Mouse (Mus musculus) limb, embryonic 12.5 days (tissue): Measurements from ENCODE around the gene Grin3b. TPM values are rescaled to one million over a fixed set of nuclear protein-coding genes. Genes with fewer than 3 reads are reported as not detected.
A peak's percentile ranks its signal among the peaks of the same experiment; 100 is the strongest.

Experiments used
- ATAC-seq: fragments of 200-750 bp; cut with Nextera tagmentation; 2 replicates; pipeline ENCODE4 v1.8.0; 2017; ENCODE audit warnings: low read depth, moderate TSS enrichment; ENCODE audit not compliant: insufficient number of reproducible peaks, insufficient read depth, low FRiP score, low TSS enrichment
- H3K27ac ChIP-seq: fragments of 300-500 bp; sonication (generic); 2 replicates; pipeline ENCODE4 v1.5.1; 2016; ENCODE audit warnings: mild to moderate bottlenecking, moderate library complexity
- H3K27me3 ChIP-seq: fragments of 300-500 bp; sonication (generic); 2 replicates; pipeline ENCODE4 v1.6.1; 2016; ENCODE audit warnings: mild to moderate bottlenecking, moderate library complexity
- H3K36me3 ChIP-seq: fragments of 300-500 bp; sonication (generic); 2 replicates; pipeline ENCODE4 v1.6.1; 2016; ENCODE audit warnings: mild to moderate bottlenecking, moderate library complexity
- H3K4me1 ChIP-seq: fragments of 300-500 bp; sonication (generic); replicated peaks from 2 replicates; pipeline ENCODE4 v1.6.1; 2016
- H3K4me2 ChIP-seq: fragments of 300-500 bp; sonication (generic); 2 replicates; pipeline ENCODE4 v1.6.1; 2016; ENCODE audit warnings: mild to moderate bottlenecking, moderate library complexity
- H3K4me3 ChIP-seq: fragments of 300-500 bp; sonication (generic); replicated peaks from 2 replicates; pipeline ENCODE4 v1.5.1; 2016; ENCODE audit warnings: mild to moderate bottlenecking
- H3K9ac ChIP-seq: fragments of 300-500 bp; sonication (generic); replicated peaks from 2 replicates; pipeline ENCODE4 v1.6.1; 2016; ENCODE audit warnings: mild to moderate bottlenecking, moderate library complexity
- H3K9me3 ChIP-seq: fragments of 300-500 bp; sonication (generic); 2 replicates; pipeline ENCODE4 v1.6.1; 2016; ENCODE audit warnings: mild to moderate bottlenecking, moderate library complexity
- WGBS: fragments of 180-500 bp; shearing (Covaris S2); methylation state at CpG from one replicate; pipeline ENCODE4 v1.1.7; 2016; 5-methylcytosine and 5-hydroxymethylcytosine counted together
- polyA plus RNA-seq: library from polyadenylated mRNA; unstranded; fragments of >200 nt; fragmentation: Nextera tagmentation; extraction: Ambion mirVana; gene quantifications from 2 replicates; pipeline ENCODE4 v1.2.1, GENCODE M21; 2016

The Grin3b gene
- polyA plus RNA-seq, 1 experiment from 2014 or later: 0.54 TPM

GRCm38 (mm10) chr10:80004233-80004705, 33.8 kb downstream of the Grin3b start:
- H3K4me2 ChIP-seq: no peak overlapping the region
- H3K4me1 ChIP-seq: peaks cover 8% of the 10 kb centered on the region
- no peak overlapping the region for H3K4me3 ChIP-seq
- H3K9ac ChIP-seq: no peak overlapping the region
- peaks cover 50% of the 10 kb centered on the region for H3K27me3 ChIP-seq
- H3K9me3 ChIP-seq: no peaks in the 10 kb centered on the region
- no peak for ATAC-seq
- H3K27ac ChIP-seq: no peak overlapping the region
- 92% methylated on average over 8 of the region's 8 CpGs for WGBS
- H3K36me3 ChIP-seq: no peaks in the 10 kb centered on the region

GRCm38 (mm10) chr10:80011740-80012139, 41.2 kb downstream of the Grin3b start:
- Histone ChIP-seq H3K9ac (no peak overlapping the region), H3K4me3 (no peak overlapping the region), H3K27ac (no peak overlapping the region), H3K4me2 (no peak overlapping the region), H3K4me1 (no peaks in the 10 kb centered on the region), H3K27me3 (peaks cover 52% of the 10 kb centered on the region), H3K9me3 (peaks cover 15% of the 10 kb centered on the region), H3K36me3 (no peaks in the 10 kb centered on the region)
- no peak for ATAC-seq
- WGBS: 88% methylated on average over 6 of the region's 6 CpGs

- Histone ChIP-seq H3K9me3 (peaks cover 15% of the 10 kb centered on the region), H3K4me1 (peaks cover 1% of the 10 kb centered on the region), H3K27me3 (peaks cover 65% of the 10 kb centered on the region), H3K4me2 (no peak overlapping the region), H3K4me3 (peak overlapping the region; percentile 7; the same call in 1 of the 2 replicates), H3K9ac (no peak overlapping the region), H3K27ac (no peak overlapping the region), H3K36me3 (no peaks in the 10 kb centered on the region)
- 24% methylated on average over 25 of the region's 25 CpGs for WGBS
- no peak for ATAC-seq
Measured at GRCm38 (mm10) chr10:80013609-80014008, 43.1 kb downstream of the Grin3b start.

GRCm38 (mm10) chr10:80014484-80015290, 44.2 kb downstream of the Grin3b start:
- peak overlapping the region; percentile 12; the same call in 1 of the 2 replicates for H3K9ac ChIP-seq

GRCm38 (mm10) chr10:80015583-80015982, 45.1 kb downstream of the Grin3b start:
- H3K27me3 ChIP-seq: peaks cover 68% of the 10 kb centered on the region
- H3K36me3 ChIP-seq: no peaks in the 10 kb centered on the region
- peaks cover 20% of the 10 kb centered on the region for H3K4me1 ChIP-seq
- H3K4me2 ChIP-seq: no peak overlapping the region
- 81% methylated on average over 10 of the region's 10 CpGs for WGBS
- H3K9me3 ChIP-seq: peaks cover 6% of the 10 kb centered on the region
- ATAC-seq: no peak
- H3K27ac ChIP-seq: no peak overlapping the region
- H3K4me3 ChIP-seq: no peak overlapping the region
- no peak overlapping the region for H3K9ac ChIP-seq

More at GRCm38 (mm10) chr10:80014484-80015290, 44.2 kb downstream of the Grin3b start:
- Histone ChIP-seq H3K4me1 (peaks cover 12% of the 10 kb centered on the region), H3K4me3 (no peak overlapping the region), H3K9me3 (peaks cover 15% of the 10 kb centered on the region), H3K27me3 (peaks cover 68% of the 10 kb centered on the region), H3K36me3 (no peaks in the 10 kb centered on the region), H3K4me2 (no peak overlapping the region), H3K27ac (no peak overlapping the region)
- WGBS: 16% methylated on average over 28 of the region's 28 CpGs
- no peak for ATAC-seq

GRCm38 (mm10) chr10:80016511-80016910, 46.0 kb downstream of the Grin3b start, which contains the start of gene Arhgap45:
Gene Arhgap45 (plus strand): TSS chr10:80016653.
- H3K4me2 ChIP-seq: no peak within 1 kb of the TSS
- ATAC-seq: no peak
- H3K4me3 ChIP-seq: no peak within 1 kb of the TSS
- no peaks in the 10 kb centered on the region for H3K9me3 ChIP-seq
- H3K27ac ChIP-seq: no peak within 1 kb of the TSS
- no peaks in the 10 kb centered on the region for H3K36me3 ChIP-seq
- peaks cover 21% of the 10 kb centered on the region for H3K4me1 ChIP-seq
- no peak within 1 kb of the TSS; the same call in 1 of the 2 replicates for H3K9ac ChIP-seq
- peaks cover 68% of the 10 kb centered on the region for H3K27me3 ChIP-seq
- WGBS: 65% methylated on average over 11 of the region's 11 CpGs

- Histone ChIP-seq H3K27ac (no peak overlapping the region), H3K4me2 (no peak overlapping the region), H3K4me1 (peaks cover 21% of the 10 kb centered on the region), H3K27me3 (peaks cover 64% of the 10 kb centered on the region), H3K9me3 (no peaks in the 10 kb centered on the region), H3K4me3 (no peak overlapping the region), H3K36me3 (peaks cover 3% of the 10 kb centered on the region; the same call in 1 of the 2 replicates), H3K9ac (no peak overlapping the region; the same call in 1 of the 2 replicates)
- WGBS: 88% methylated on average over 10 of the region's 10 CpGs
- ATAC-seq: no peak
Measured at GRCm38 (mm10) chr10:80016931-80017330, 46.4 kb downstream of the Grin3b start.

- Histone ChIP-seq H3K9ac (no peak overlapping the region), H3K9me3 (no peaks in the 10 kb centered on the region), H3K4me3 (no peak overlapping the region), H3K36me3 (peaks cover 8% of the 10 kb centered on the region; the same call in 1 of the 2 replicates), H3K27me3 (peaks cover 60% of the 10 kb centered on the region), H3K4me2 (no peak overlapping the region), H3K4me1 (peaks cover 21% of the 10 kb centered on the region), H3K27ac (no peak overlapping the region)
- WGBS: 72% methylated on average over 3 of the region's 3 CpGs
- no peak for ATAC-seq
Measured at GRCm38 (mm10) chr10:80017361-80017760, 46.8 kb downstream of the Grin3b start.

GRCm38 (mm10) chr10:80017771-80018170, 47.3 kb downstream of the Grin3b start:
- Histone ChIP-seq H3K9me3 (no peaks in the 10 kb centered on the region), H3K4me2 (no peak overlapping the region), H3K27me3 (peaks cover 56% of the 10 kb centered on the region), H3K9ac (no peak overlapping the region), H3K27ac (no peak overlapping the region), H3K4me3 (no peak overlapping the region), H3K36me3 (peaks cover 9% of the 10 kb centered on the region; the same call in 1 of the 2 replicates), H3K4me1 (peaks cover 21% of the 10 kb centered on the region)
- no peak for ATAC-seq
- 82% methylated on average over 14 of the region's 14 CpGs for WGBS

GRCm38 (mm10) chr10:80018739-80019297, 48.3 kb downstream of the Grin3b start:
- ATAC-seq: no peak
- Histone ChIP-seq H3K27ac (0 out of 2 replicates have a peak overlapping the region, but pooled peaks have one; percentile 23), H3K4me2 (peak overlapping the region; percentile 55), H3K9ac (peak overlapping the region; percentile 35), H3K4me1 (peaks cover 21% of the 10 kb centered on the region), H3K27me3 (peaks cover 45% of the 10 kb centered on the region), H3K36me3 (peaks cover 13% of the 10 kb centered on the region; the same call in 1 of the 2 replicates), H3K4me3 (0 out of 2 replicates have a peak overlapping the region, but pooled peaks have one; percentile 36), H3K9me3 (no peaks in the 10 kb centered on the region)
- WGBS: 5% methylated on average over 14 of the region's 15 CpGs

GRCm38 (mm10) chr10:80019471-80020131, 49.1 kb downstream of the Grin3b start:
- Histone ChIP-seq H3K9ac (peak overlapping the region; percentile 55), H3K27ac (no peak overlapping the region), H3K4me3 (peak overlapping the region; percentile 36), H3K9me3 (no peaks in the 10 kb centered on the region), H3K4me1 (peaks cover 21% of the 10 kb centered on the region), H3K36me3 (peaks cover 13% of the 10 kb centered on the region; the same call in 1 of the 2 replicates), H3K4me2 (peak overlapping the region; percentile 55), H3K27me3 (peaks cover 37% of the 10 kb centered on the region)
- whole genome bisulfite sequencing: 4% methylated on average over 20 of the region's 20 CpGs
- peak; percentile 49 for ATAC-seq
